Mouse (Mus musculus) CD4-positive naive resting alpha-beta T cell, adult 76 days (primary cell): ENCODE data around the gene Vmn1r172. TPM values are rescaled to one million over a fixed set of nuclear protein-coding genes. Genes with fewer than 3 reads are reported as not detected.

Experiments
- total RNA-seq: library from RNA; stranded (reverse); gene quantifications from one replicate; pipeline ENCODE4 v1.2.4, GENCODE M21; 2023

Gene Vmn1r172
- not detected for total RNA-seq

DNA sequence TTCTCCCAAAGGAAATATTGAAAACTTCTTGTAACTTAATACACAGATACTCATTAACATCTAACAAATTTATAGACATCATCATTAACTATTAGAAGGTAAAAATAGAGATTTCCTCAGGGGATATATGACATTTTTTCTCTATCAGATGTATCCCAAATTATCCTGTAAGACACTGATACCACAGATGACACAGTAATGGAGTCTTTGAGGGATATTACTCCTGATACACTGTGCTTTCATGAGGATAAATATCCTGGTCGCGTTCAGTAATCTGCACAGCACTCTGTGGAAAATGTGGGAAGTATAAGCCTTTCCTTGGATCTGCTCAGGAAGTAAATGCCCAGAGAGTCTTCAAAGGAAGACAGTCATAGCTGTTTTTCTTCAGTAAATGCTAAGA, at the start of gene Vmn1r172:
Vmn1r172 (plus strand) TSS at position 301 of the 400 bp plus-strand sequence.

DNA sequence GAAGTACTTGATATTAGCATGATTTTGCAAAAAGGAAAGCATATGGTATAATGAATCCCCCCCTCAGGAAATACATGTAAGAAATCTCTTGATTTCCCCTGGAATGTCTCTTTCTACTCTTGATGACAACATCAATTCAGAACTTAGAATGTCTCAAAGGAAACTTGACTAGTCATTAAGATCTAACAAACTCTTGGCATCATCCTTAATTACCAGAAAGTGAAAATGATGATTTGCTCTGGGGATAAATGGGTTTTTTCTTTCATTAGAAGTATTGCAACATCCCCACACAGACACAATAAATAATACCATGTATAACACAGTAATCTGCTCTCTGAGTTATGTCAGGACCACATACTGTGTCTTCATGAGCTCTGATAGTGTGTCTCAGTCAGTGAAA, 27.7 kb upstream of the Vmn1r172 start, which contains the start of gene Vmn1r171:
Vmn1r171 (plus strand) TSS at position 301 of the 400 bp plus-strand sequence.

GRCm38 (mm10) chr7:23700403-23700802, 42.3 kb downstream of the Vmn1r172 start, which contains the start of gene Vmn1r173:
Vmn1r173 (plus strand) TSS chr7:23700703.

Other genes starting within 250 kb of the Vmn1r172 start
- not detected for gene Vmn1r167, start 151.1 kb upstream of the Vmn1r172 start, total RNA-seq
- not detected for gene Vmn1r168, start 118.6 kb upstream of the Vmn1r172 start, total RNA-seq
- not detected for gene Vmn1r169, start 82.8 kb upstream of the Vmn1r172 start, total RNA-seq
- not detected for gene Vmn1r170, start 52.1 kb upstream of the Vmn1r172 start, total RNA-seq
- not detected for gene Vmn1r171, start 27.6 kb upstream of the Vmn1r172 start, total RNA-seq
- not detected for gene Vmn1r173, start 42.4 kb downstream of the Vmn1r172 start, total RNA-seq
- not detected for gene Vmn1r174, start 94.0 kb downstream of the Vmn1r172 start, total RNA-seq
- gene Vmn1r175, start 152.3 kb downstream of the Vmn1r172 start, total RNA-seq: not detected
- gene Vmn1r176, start 179.1 kb downstream of the Vmn1r172 start, total RNA-seq: not detected
- not detected for gene Vmn1r177, start 208.1 kb downstream of the Vmn1r172 start, total RNA-seq
- gene Vmn1r178, start 233.7 kb downstream of the Vmn1r172 start, total RNA-seq: not detected